Mouse (Mus musculus): ENCODE data around the gene Edn2.

GRCm38 (mm10) chr4:120184374-120184991, 23.5 kb downstream of the Edn2 start:
- TF ChIP-seq EP300 (IDR thresholded peaks at IDR 0.05; ENCODE audit: low read depth): no peak
- no peak for TF ChIP-seq CTCF (IDR thresholded peaks at IDR 0.05; ENCODE audit: low read depth)

Measured in heart, postnatal 0 days (tissue).